ENCODE assay signal across 22 mouse cellular contexts in the genomic region with DNA sequence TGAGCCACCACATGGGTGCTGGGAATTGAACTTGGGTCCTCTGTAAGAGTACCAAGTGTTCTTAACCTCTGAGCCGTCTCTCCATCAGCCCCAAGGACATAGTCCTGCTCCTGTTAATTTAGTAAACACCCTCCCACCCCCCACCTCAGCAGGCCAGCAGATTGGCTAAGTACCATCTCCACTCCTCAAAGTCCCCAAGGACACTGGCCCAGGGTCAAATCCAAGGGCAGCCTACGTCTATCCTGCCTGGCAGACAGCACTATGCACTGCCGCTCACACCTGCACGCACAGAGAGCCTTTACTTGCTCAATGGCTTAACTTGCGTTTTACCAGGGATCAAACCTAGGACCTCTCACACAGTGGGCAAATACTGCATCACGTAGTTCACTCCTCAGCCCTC. TPM values are rescaled to one million over a fixed set of nuclear protein-coding genes. Genes with fewer than 3 reads are reported as not detected.
A peak's percentile ranks its signal among the peaks of the same experiment; 100 is the strongest.
DNase-seq lines count a peak whose midpoint lies in the region; ATAC-seq lines count a peak whose summit lies in the region.
"Had no signal": no experiment of that assay in that cellular context is flagged by ENCODE, and none has a peak within 500 bp of the region (broad histone marks: within the 10 kb centered on the region; RNA-seq: fewer than 3 reads in every experiment).

No protein-coding gene starts in this region.

- DNase-seq in adrenal gland, adult (ENCODE audit: inconsistent age in 2 of 2, low spot score in 1 of 2), result peak; percentile 57 to 81
- DNase-seq in adrenal gland, adult 18-20 months (ENCODE audit: low spot score in 2 of 2), result no peak
- DNase-seq in kidney, adult 9 months, result peak; percentile 58
- DNase-seq in ES-CJ7 (ENCODE audit: low read depth, low spot score), result peak; percentile 56
- peak; percentile 55 for DNase-seq in adrenal gland, postnatal 14 days
- DNase-seq in midbrain, embryonic 14.5 days, result no peak
- no peak for DNase-seq in lung, postnatal 4 days
- DNase-seq: B cell, adult 2 months; cerebellum, adult 11-12 months; cerebellum, adult 9-10 months; cerebellum, postnatal 25 days; gastrocnemius, postnatal 14 days; heart, adult 2 months had no signal

- no peak overlapping the region for H3K4me3 ChIP-seq in kidney, embryonic 15.5 days (replicated peaks)
- no peak overlapping the region for H3K4me3 ChIP-seq in midbrain, embryonic 14.5 days (replicated peaks; ENCODE audit: low read depth, low read length)
- H3K4me3 ChIP-seq: embryonic facial prominence, embryonic 13.5 days; forebrain, embryonic 12.5 days; heart, adult 2 months; heart, embryonic 12.5 days; hindbrain, embryonic 10.5 days; intestine, embryonic 15.5 days had no signal

- ATAC-seq in kidney, embryonic 15.5 days (replicated peaks; ENCODE audit: low FRiP score), result no peak
- no peak for ATAC-seq in midbrain, embryonic 14.5 days (ENCODE audit: low FRiP score, low TSS enrichment)
- ATAC-seq: CD4-positive, CD25-positive, alpha-beta regulatory T cell, adult 4 months; forebrain, embryonic 16.5 days; intestine, embryonic 15.5 days had no signal

- 81% methylated on average over 6 of the region's 6 CpGs for WGBS in kidney, embryonic 15.5 days
- 77% methylated on average over 6 of the region's 6 CpGs for WGBS in midbrain, embryonic 14.5 days

- H3K4me2 ChIP-seq in kidney, embryonic 15.5 days, result no peak overlapping the region
- no peak overlapping the region for H3K4me2 ChIP-seq in midbrain, embryonic 14.5 days (ENCODE audit: low read length)
- H3K4me2 ChIP-seq: embryonic facial prominence, embryonic 13.5 days; forebrain, embryonic 12.5 days; heart, embryonic 12.5 days; hindbrain, embryonic 14.5 days; intestine, embryonic 15.5 days had no signal

- H3K27me3 ChIP-seq in kidney, embryonic 15.5 days, result no peaks in the 10 kb centered on the region
- no peaks in the 10 kb centered on the region for H3K27me3 ChIP-seq in midbrain, embryonic 14.5 days (ENCODE audit: control insufficient read depth, insufficient read depth, low read length)
- H3K27me3 ChIP-seq: embryonic facial prominence, embryonic 13.5 days; forebrain, embryonic 12.5 days; heart, embryonic 12.5 days; intestine, embryonic 15.5 days had no signal

- H3K9ac ChIP-seq in kidney, embryonic 15.5 days, result no peak overlapping the region
- no peak overlapping the region for H3K9ac ChIP-seq in midbrain, embryonic 14.5 days (replicated peaks; ENCODE audit: low read length)
- H3K9ac ChIP-seq: embryonic facial prominence, embryonic 13.5 days; forebrain, embryonic 12.5 days; heart, embryonic 12.5 days; hindbrain, embryonic 14.5 days; intestine, embryonic 15.5 days had no signal

- no peak overlapping the region for H3K27ac ChIP-seq in kidney, embryonic 15.5 days
- no peak overlapping the region for H3K27ac ChIP-seq in midbrain, embryonic 14.5 days (replicated peaks; ENCODE audit: low read depth, low read length)
- H3K27ac ChIP-seq: embryonic facial prominence, embryonic 13.5 days; forebrain, embryonic 12.5 days; heart, adult 2 months; hindbrain, embryonic 14.5 days; intestine, embryonic 15.5 days had no signal

- peaks cover 33% of the 10 kb centered on the region for H3K4me1 ChIP-seq in kidney, embryonic 15.5 days
- no peaks in the 10 kb centered on the region; the same call in 1 of the 2 replicates for H3K4me1 ChIP-seq in midbrain, embryonic 14.5 days (ENCODE audit: control insufficient read depth, insufficient read depth, low read length)
- H3K4me1 ChIP-seq: embryonic facial prominence, embryonic 13.5 days had no signal

- H3K9me3 ChIP-seq in kidney, embryonic 15.5 days (replicated peaks), result no peaks in the 10 kb centered on the region
- no peaks in the 10 kb centered on the region for H3K9me3 ChIP-seq in midbrain, embryonic 14.5 days (ENCODE audit: control insufficient read depth, low read length)
- H3K9me3 ChIP-seq: embryonic facial prominence, embryonic 13.5 days; forebrain, embryonic 12.5 days; heart, embryonic 12.5 days; hindbrain, embryonic 10.5 days; intestine, embryonic 15.5 days had no signal

- H3K36me3 ChIP-seq in kidney, embryonic 15.5 days, result no peaks in the 10 kb centered on the region
- H3K36me3 ChIP-seq in midbrain, embryonic 14.5 days (ENCODE audit: control insufficient read depth, insufficient read depth, low read length), result no peaks in the 10 kb centered on the region
- H3K36me3 ChIP-seq: forebrain, embryonic 12.5 days; hindbrain, embryonic 10.5 days had no signal

RNA-seq across cellular contexts. Expression of a gene that starts 9.7 kb away (rescaled TPM):
- total RNA-seq in adrenal gland, adult 18-20 months (2021), result 10 to 100 TPM; 19.4 to 57.7 TPM
- polyA plus RNA-seq in kidney, embryonic 15.5 days (2015; fragmentation: Nextera tagmentation; extraction: Ambion mirVana), result 13.4 and 15.5 TPM in 2 replicates
- 14.3 and 20.7 TPM in 2 replicates for total RNA-seq in adrenal gland, postnatal 14 days (2021)
- 4.8 and 8.5 TPM in 2 replicates for polyA plus RNA-seq in midbrain, embryonic 14.5 days (2014; fragmentation: Nextera tagmentation; extraction: Ambion mirVana)

RNA-seq across cellular contexts. Expression of a gene that starts 46.7 kb away (rescaled TPM):
- 1 to 10 TPM; 1.3 to 1.8 TPM for total RNA-seq in adrenal gland, adult 18-20 months (2021)
- polyA plus RNA-seq in kidney, embryonic 15.5 days (2015; fragmentation: Nextera tagmentation; extraction: Ambion mirVana), result 0.62 and 0.66 TPM in 2 replicates
- 4.0 and 4.5 TPM in 2 replicates for total RNA-seq in adrenal gland, postnatal 14 days (2021)
- polyA plus RNA-seq in midbrain, embryonic 14.5 days (2014; fragmentation: Nextera tagmentation; extraction: Ambion mirVana), result 4.8 and 5.0 TPM in 2 replicates

Comparison
In these comparisons a context has a peak if more than half of its experiments do, and no peak if none do; other contexts are left out.
1. DNase-seq: peak in adrenal gland, adult (2 of 2), kidney, adult 9 months (single experiment), ES-CJ7 (single experiment) and adrenal gland, postnatal 14 days (single experiment); none in adrenal gland, adult 18-20 months (0 of 2), midbrain, embryonic 14.5 days (single experiment) and lung, postnatal 4 days (0 of 2).